Mouse (Mus musculus): ENCODE results near the gene Trp63.

The Trp63 gene

DNA sequence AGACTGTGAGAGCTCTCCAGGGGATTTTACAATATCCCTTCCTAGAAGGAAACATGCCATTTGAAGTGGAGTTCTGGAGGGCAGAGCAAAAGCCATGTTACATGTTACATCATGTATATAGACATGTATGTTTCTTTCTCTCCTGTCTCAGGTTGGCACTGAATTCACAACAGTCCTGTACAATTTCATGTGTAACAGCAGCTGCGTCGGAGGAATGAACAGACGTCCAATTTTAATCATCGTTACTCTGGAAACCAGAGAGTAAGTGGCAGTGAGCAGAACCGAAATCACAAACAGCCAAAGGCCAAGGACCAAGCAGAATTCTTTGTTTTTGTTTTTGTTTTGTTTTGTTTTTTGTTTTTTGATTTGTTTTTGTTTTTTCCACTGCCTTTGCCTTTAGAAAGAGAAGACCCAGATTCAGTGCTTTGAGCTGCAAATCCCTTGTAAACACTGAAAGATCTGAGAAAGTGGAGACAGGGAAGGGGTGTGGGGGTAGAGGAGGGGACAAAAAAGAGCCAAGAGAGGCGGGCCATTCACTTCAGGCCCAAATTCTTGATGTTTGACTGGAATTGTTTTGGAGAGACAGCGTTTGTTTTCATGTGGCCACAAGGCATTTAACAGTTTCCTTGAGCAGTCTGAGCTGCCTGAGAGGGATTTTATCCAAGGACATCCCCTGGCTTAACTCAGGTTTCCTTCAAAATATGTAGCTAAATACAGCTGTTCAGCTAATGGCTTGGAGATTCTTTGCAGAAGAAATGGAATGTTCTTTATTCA, 181.7 kb downstream of the Trp63 start:
- DNase-seq (ENCODE audit: low spot score in 2 of 2) = no peak

DNA sequence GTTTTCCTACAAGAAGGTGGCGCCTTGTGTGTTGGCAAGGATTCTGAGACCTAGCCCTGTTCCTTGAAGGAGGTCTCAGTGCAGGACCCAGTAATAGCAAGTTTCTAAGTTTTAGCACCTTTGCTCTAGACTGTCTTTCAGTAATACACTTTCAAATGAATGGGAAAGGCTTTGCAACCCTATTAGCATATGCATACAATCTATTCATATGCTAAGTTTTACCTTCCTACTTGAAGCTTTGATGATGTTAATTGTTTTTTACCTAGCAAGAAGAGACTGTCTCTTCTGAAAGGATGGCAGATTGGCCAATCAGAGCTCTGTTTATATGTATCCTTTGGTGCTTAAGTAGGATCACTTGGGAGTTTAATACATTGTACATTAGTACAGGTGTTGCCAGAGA, 187.9 kb downstream of the Trp63 start:
- DNase-seq (ENCODE audit: low spot score in 2 of 2) = no peak

DNA sequence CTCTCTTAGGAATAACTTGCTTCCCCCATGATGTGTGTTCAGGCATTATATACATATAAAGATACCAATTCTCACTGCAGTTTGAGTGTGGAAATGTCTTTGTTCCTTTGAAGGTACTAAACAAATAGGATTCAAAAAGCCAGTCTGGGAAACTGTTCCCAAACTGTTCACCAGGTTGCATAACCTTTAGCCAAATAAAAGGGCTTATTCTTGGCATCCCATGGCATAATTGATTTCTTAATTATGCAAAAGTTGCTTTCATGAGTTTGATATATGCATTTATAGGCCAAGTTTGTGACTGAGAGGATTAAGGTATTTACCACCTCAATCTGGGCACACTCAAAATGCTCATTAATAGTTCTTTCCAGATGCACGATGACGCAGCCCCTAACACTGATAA, 192.1 kb downstream of the Trp63 start:
- DNase-seq (ENCODE audit: low spot score in 2 of 2) = no peak

DNA sequence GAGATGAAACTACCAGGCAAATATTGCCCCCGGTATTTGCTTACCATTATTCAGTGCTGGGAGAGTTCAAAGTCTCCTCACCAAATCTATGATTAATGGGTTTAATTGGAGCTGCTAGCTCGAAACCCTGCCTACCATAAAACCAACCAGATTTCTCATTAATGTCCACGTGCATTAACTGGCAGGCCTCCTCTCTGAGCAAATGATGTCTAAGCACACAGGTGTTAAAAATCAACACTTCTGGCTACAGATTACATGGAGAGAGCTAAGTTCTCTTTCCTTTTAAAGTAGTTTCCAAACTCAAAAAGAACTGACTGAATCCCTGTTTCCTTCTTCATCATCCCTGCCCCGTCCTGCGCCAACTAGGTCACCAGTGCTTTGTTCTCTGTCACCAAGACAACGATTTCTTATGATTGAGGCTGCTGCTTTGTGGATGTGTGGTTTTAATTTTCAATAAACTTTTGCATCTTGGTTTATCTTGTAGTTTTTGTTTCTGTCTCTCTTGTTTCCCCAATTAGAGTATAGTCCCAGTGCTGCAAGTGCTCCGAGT, 193.9 kb downstream of the Trp63 start:
- no peak for DNase-seq (ENCODE audit: low spot score in 2 of 2)

DNA sequence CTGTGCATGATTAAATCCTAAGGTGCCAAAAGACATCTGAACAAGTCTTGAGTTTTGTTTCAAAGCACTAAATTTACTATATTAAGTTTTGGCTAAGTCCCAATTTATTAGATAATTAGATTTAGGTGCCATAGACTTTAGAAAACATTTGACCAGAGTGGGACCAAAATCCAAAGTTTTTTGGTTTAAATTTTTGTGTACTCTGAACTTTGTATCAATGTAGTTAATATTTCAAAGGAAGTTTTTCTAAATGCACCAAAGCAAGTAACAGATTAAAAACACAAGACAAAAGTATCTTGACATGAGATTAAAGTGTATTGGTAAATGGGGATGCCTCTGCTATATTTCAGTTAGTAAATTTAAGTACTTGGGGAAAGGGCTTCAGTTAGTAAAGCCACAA, 194.6 kb downstream of the Trp63 start:
- DNase-seq (ENCODE audit: low spot score in 2 of 2) = no peak

DNA sequence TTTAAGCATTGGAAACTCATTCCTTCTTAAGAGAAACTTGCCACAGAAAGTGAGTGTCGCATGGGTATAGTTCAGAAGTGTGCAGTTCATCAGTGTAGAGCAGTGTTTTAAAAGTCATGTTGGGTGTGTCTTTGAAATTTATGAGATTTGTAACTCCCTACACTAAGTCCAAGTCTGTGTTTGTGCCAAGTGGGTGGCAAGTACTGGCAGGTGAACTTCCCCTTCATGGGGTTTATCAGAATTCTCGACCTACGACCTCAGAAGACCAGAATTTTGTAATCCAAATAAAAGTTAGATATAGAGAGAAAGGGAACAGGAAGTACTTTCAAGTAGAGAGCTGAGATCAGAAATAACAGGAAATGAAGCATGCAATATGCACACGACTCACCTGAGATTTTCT, 215.5 kb downstream of the Trp63 start:
- no peak for DNase-seq (ENCODE audit: low spot score in 2 of 2)

DNA sequence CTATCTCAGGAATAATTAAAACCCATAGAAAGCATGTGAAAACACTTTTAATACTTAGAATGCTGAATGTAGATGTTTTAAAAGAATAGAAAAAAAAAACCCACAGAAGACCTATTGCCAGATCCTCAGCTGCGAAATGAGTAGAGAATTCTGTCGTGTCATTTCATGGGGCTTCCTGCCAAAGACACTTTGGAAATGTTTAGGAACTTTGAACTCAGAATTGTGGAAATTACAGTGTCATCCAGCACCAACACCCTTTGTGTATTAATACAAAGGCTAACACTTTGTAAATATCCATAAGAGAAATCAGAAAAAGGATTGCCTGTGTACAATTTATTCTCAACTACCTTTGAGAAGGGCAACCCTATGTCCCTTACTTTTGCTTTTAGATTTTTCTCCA, 216.1 kb downstream of the Trp63 start:
- DNase-seq (ENCODE audit: low spot score in 2 of 2) = no peak

DNA sequence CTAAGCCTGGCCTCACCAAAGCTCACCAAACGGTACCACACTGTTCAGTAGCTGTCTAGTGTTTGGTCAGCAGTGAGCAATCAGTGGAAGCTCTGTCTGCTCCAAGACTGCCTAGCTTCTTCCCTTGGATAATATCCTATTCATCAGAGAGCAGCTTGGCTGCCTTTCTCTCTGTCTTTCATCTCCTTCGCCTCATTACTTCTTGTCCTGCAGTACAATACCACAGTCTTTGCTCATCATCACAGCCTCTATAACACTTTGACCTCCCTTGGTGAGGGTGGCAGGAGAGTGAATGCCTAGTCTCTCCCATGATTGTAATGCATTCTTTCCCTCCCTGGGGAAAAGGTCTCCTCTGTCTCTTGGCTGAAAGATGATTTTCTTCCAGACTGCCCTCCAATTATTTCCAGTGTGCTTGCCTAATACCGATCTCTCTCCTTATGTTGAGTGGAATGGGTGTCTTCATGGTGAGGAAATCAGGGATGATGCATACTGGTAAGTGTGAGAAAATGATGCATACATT, 216.9 kb downstream of the Trp63 start:
- DNase-seq (ENCODE audit: low spot score in 2 of 2) = no peak

DNA sequence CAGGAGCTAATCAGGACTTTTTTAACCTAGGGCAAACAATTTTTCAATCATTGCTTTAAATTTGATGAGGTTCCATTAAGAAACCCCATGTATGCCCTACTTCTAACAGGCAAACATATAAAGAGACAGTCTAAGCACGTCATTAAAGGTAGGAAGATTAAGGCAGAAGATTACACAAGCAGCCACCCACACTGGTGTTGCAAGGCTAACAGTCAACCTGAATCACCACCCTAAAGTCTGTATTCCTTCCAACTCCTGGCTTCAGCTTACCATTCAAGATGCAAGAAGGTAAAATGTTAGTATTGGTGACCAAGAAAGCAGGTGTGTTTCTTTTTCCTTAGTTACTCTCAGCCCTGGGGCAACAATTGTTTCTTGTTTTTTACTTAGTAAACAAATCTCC, 228.6 kb downstream of the Trp63 start:
- DNase-seq (ENCODE audit: low spot score in 2 of 2) = no peak

DNA sequence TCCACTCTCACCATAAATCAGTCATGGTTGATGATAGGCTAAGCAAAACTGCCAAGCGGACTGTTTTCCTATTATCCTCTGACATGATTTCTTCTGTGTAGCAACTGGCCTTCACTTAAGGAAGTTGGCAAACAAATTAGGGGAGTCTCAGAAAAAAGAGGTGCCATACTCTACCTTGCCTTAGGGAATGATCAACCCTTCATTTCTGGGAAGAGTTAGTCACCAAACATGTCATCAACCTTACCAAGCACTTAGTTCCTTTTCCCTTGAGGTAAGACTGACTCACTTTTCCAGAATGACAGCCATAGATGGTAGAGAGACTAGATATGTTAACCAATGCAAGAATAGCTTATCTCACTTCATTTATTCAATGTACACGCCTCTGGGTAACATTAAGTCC, 250.6 kb downstream of the Trp63 start:
- no peak for DNase-seq (ENCODE audit: low spot score in 2 of 2)
